Mouse (Mus musculus) CH12.LX (cell line): ENCODE results near the gene Sgpp1. TPM values are rescaled to one million over a fixed set of nuclear protein-coding genes. Genes with fewer than 3 reads are reported as not detected.

ENCODE experiments used
- DNase-seq: peaks from one replicate; pipeline ENCODE4 v3.0.0-alpha.2; 2013; ENCODE audit errors: extremely low read depth
- H3K27ac ChIP-seq: 2 replicates; pipeline ENCODE4 v1.5.1; 2012; ENCODE audit warnings: low read depth, mild to moderate bottlenecking, control low read depth, moderate library complexity; ENCODE audit not compliant: insufficient read depth
- H3K27me3 ChIP-seq: replicated peaks from 2 replicates; pipeline ENCODE3; 2012; ENCODE audit warnings: inconsistent platforms
- H3K36me3 ChIP-seq, 2 experiments: replicated peaks in 1 of 2; 2 replicates each; pipeline versions ENCODE3 to v1.6.1; 2012; ENCODE audit warnings: inconsistent platforms in 1 of 2, low read length in 1 of 2, mild to moderate bottlenecking in 1 of 2, mixed read lengths in 1 of 2, moderate library complexity in 1 of 2; ENCODE audit not compliant: control insufficient read depth in 1 of 2, insufficient read depth in 1 of 2
- H3K4me1 ChIP-seq, 2 experiments: 2 replicates each; pipeline ENCODE4 v1.6.1; 2012; ENCODE audit warnings: inconsistent platforms in 1 of 2, moderate library complexity in 1 of 2; ENCODE audit not compliant: insufficient read depth in 2 of 2, control insufficient read depth in 1 of 2
- H3K4me2 ChIP-seq: 2 replicates; pipeline ENCODE4 v1.6.1; 2012; ENCODE audit warnings: low read depth, mild to moderate bottlenecking, control low read depth; ENCODE audit not compliant: poor library complexity, insufficient read depth, severe bottlenecking
- H3K4me3 ChIP-seq, 3 experiments: fragments of 150-350 bp in 1 of 3; sonication (generic) in 1 of 3; replicated peaks in 1 of 3; 2 replicates each; pipeline versions ENCODE3 to v1.5.1; 2011 to 2012; ENCODE audit warnings: low read depth in 2 of 3, low read length in 2 of 3, mild to moderate bottlenecking in 2 of 3, moderate library complexity in 2 of 3, control low read depth in 1 of 3, improper control_type of control experiment in 1 of 3, inconsistent platforms in 1 of 3, mixed read lengths in 1 of 3; ENCODE audit not compliant: poor library complexity in 1 of 3
- H3K79me2 ChIP-seq: replicated peaks from 2 replicates; pipeline ENCODE4 v1.6.1; 2012; ENCODE audit warnings: mild to moderate bottlenecking, moderate library complexity; ENCODE audit not compliant: control insufficient read depth, poor library complexity, insufficient read depth, severe bottlenecking; ENCODE audit errors: extremely low read depth
- H3K9ac ChIP-seq: 2 replicates; pipeline ENCODE4 v1.6.1; 2012; ENCODE audit warnings: low read depth, mild to moderate bottlenecking, control low read depth, moderate library complexity; ENCODE audit not compliant: insufficient read depth
- H3K9me3 ChIP-seq: replicated peaks from 2 replicates; pipeline ENCODE3; 2012; ENCODE audit warnings: low read length, inconsistent platforms, mixed read lengths
- CHD1 ChIP-seq: IDR thresholded peaks from 2 replicates; pipeline ENCODE4 v1.6.1; 2012; ENCODE audit warnings: low read depth, low read length, improper control_type of control experiment, inconsistent platforms
- CTCF ChIP-seq, 2 experiments: IDR thresholded peaks in 1 of 2; conservative IDR thresholded peaks in 1 of 2; 2 replicates each; pipeline ENCODE4 v1.5.1; 2011 to 2012; ENCODE audit warnings: low read depth in 2 of 2, low read length in 2 of 2, improper control_type of control experiment in 1 of 2, inconsistent platforms in 1 of 2, mild to moderate bottlenecking in 1 of 2, moderate library complexity in 1 of 2
- E2F4 ChIP-seq: IDR thresholded peaks from 2 replicates; pipeline ENCODE4 v1.6.1; 2011; ENCODE audit warnings: low read depth, low read length, improper control_type of control experiment; ENCODE audit not compliant: insufficient replicate concordance
- ELF1 ChIP-seq: IDR thresholded peaks from 2 replicates; pipeline ENCODE4 v1.6.1; 2014; ENCODE audit warnings: low read depth, mild to moderate bottlenecking, inconsistent platforms, low read length, improper control_type of control experiment
- EP300 ChIP-seq: IDR thresholded peaks from 2 replicates; pipeline ENCODE4 v1.6.1; 2011; ENCODE audit warnings: low read length, improper control_type of control experiment
- IRF4 ChIP-seq: IDR thresholded peaks from 2 replicates; pipeline ENCODE4 v1.6.1; 2014; ENCODE audit warnings: low read depth, mild to moderate bottlenecking, inconsistent platforms, low read length, improper control_type of control experiment
- MAFK ChIP-seq: IDR thresholded peaks from 2 replicates; pipeline ENCODE4 v1.6.1; 2011; ENCODE audit warnings: low read length, improper control_type of control experiment; ENCODE audit not compliant: insufficient replicate concordance
- MAX ChIP-seq: IDR thresholded peaks from 2 replicates; pipeline ENCODE4 v1.6.1; 2011; ENCODE audit warnings: low read length, improper control_type of control experiment
- MAZ ChIP-seq: IDR thresholded peaks from 2 replicates; pipeline ENCODE4 v1.6.1; 2012; ENCODE audit warnings: low read depth, mild to moderate bottlenecking, inconsistent platforms, low read length, improper control_type of control experiment, moderate library complexity
- MXI1 ChIP-seq: IDR thresholded peaks from 2 replicates; pipeline ENCODE4 v1.6.1; 2011; ENCODE audit warnings: mild to moderate bottlenecking, low read depth, low read length, improper control_type of control experiment
- MYC ChIP-seq: IDR thresholded peaks from 2 replicates; pipeline ENCODE4 v1.6.1; 2011; ENCODE audit warnings: low read depth, mild to moderate bottlenecking, improper control_type of control experiment, low read length
- NELFE ChIP-seq: IDR thresholded peaks from 2 replicates; pipeline ENCODE4 v1.6.1; 2011; ENCODE audit warnings: low read depth, low read length, improper control_type of control experiment
- NRF1 ChIP-seq: IDR thresholded peaks from 2 replicates; pipeline ENCODE4 v1.6.1; 2014; ENCODE audit warnings: low read depth, mild to moderate bottlenecking, inconsistent platforms, low read length, improper control_type of control experiment, moderate library complexity
- POLR2AphosphoS2 ChIP-seq: IDR thresholded peaks from 2 replicates; pipeline ENCODE4 v1.6.1; 2011; ENCODE audit warnings: low read depth, low read length, improper control_type of control experiment
- RAD21 ChIP-seq: IDR thresholded peaks from 2 replicates; pipeline ENCODE4 v1.6.1; 2011; ENCODE audit warnings: low read depth, mild to moderate bottlenecking, low read length, improper control_type of control experiment, moderate library complexity
- RCOR1 ChIP-seq: conservative IDR thresholded peaks from 2 replicates; pipeline ENCODE4 v1.6.1; 2012; ENCODE audit warnings: low read depth, mild to moderate bottlenecking, inconsistent platforms, low read length, improper control_type of control experiment
- SIN3A ChIP-seq: IDR thresholded peaks from 2 replicates; pipeline ENCODE4 v1.6.1; 2012; ENCODE audit warnings: low read length, improper control_type of control experiment, inconsistent platforms
- SMC3 ChIP-seq: IDR thresholded peaks from 2 replicates; pipeline ENCODE4 v1.6.1; 2011; ENCODE audit warnings: low read depth, low read length, improper control_type of control experiment
- TCF12 ChIP-seq: IDR thresholded peaks from 2 replicates; pipeline ENCODE4 v1.6.1; 2014; ENCODE audit warnings: low read depth, mild to moderate bottlenecking, inconsistent platforms, low read length, improper control_type of control experiment
- USF1 ChIP-seq: IDR thresholded peaks from 2 replicates; pipeline ENCODE4 v1.6.1; 2014; ENCODE audit warnings: low read depth, mild to moderate bottlenecking, inconsistent platforms, low read length, improper control_type of control experiment
- USF2 ChIP-seq: conservative IDR thresholded peaks from 2 replicates; pipeline ENCODE4 v1.6.1; 2011; ENCODE audit warnings: low read depth, low read length, improper control_type of control experiment
- ZC3H11A ChIP-seq: IDR thresholded peaks from 2 replicates; pipeline ENCODE4 v1.6.1; 2012; ENCODE audit warnings: low read depth, mild to moderate bottlenecking, inconsistent platforms, low read length, improper control_type of control experiment
- ZKSCAN1 ChIP-seq: IDR thresholded peaks from 2 replicates; pipeline ENCODE4 v1.6.1; 2012; ENCODE audit warnings: low read depth, inconsistent platforms, low read length, improper control_type of control experiment, borderline replicate concordance
- ZNF384 ChIP-seq: IDR thresholded peaks from 2 replicates; pipeline ENCODE4 v1.6.1; 2012; ENCODE audit warnings: low read depth, low read length, improper control_type of control experiment, inconsistent platforms
- dilution Hi-C: fragments of 300-500 bp; cut with MboI; formaldehyde crosslinking; loops from 2 replicates; pipeline ENCODE4 v1.14.3; 2020; ENCODE audit warnings: low sequenced_read_pairs; ENCODE audit not compliant: extremely low pct_unique_long_range_greater_than_20kb, extremely low pct_ligation_motif_present
- in situ Hi-C: fragments of 300-500 bp; cut with MboI; formaldehyde crosslinking; loops from 3 replicates; pipeline ENCODE4 v1.14.3; 2019; ENCODE audit warnings: low sequenced_read_pairs, low pct_ligation_motif_present, low pct_unique_long_range_greater_than_20kb, mixed read lengths
- polyA plus RNA-seq: library from polyadenylated mRNA; unstranded; fragments of >175 nt; gene quantifications from 2 replicates; pipeline ENCODE4 v1.2.1, GENCODE M21; 2012; ENCODE audit warnings: low read depth; ENCODE audit not compliant: insufficient read length
- total RNA-seq, 2 experiments: library from RNA; depleted of rRNA; stranded (reverse); fragments of 300-350 nt in 1 of 2; fragments of >200 nt in 1 of 2; gene quantifications; 2 replicates each; pipeline ENCODE4 v1.2.3; 2012 to 2014

Sgpp1 gene
- total and polyA plus RNA-seq, 3 experiments = 17.3 to 43.9 (median 23.6) TPM

DNA sequence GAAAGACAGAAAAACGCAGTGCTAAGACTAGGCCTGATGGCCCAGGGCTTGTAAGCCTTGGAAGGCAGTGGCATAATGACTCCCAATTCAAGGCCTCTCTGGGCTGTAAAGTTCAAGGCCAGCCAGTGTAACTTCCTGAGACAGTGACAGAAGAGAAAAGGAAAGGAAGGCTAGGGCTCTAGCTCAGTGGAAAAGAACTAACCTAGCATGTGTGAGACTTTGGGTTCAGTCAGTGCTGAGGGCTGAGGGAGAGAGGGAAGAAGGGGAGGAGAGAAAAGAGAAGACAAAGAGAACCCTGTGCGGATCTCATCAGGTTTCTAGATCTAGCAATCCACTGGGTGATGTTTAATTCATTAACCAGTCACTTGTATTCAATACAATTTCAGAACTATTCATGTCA, 5.7 kb upstream of the Sgpp1 start:
- in situ Hi-C loops (no loop called here), dilution Hi-C loops (no loop called here)
- no peak overlapping the region for H3K27ac ChIP-seq
- no peak overlapping the region for H3K4me3 ChIP-seq
- H3K27me3 ChIP-seq = no peaks in the 10 kb centered on the region
- no peaks in the 10 kb centered on the region for H3K36me3 ChIP-seq
- H3K4me2 ChIP-seq = no peak overlapping the region
- DNase-seq = no peak
- H3K79me2 ChIP-seq = no peaks in the 10 kb centered on the region
- no peaks in the 10 kb centered on the region for H3K9me3 ChIP-seq
- no peaks in the 10 kb centered on the region for H3K4me1 ChIP-seq
- no peak overlapping the region for H3K9ac ChIP-seq
- TF ChIP-seq MAX (no peak), POLR2AphosphoS2 (no peak), SMC3 (no peak), NELFE (no peak), SIN3A (no peak), MAZ (no peak), MAFK (no peak), ZKSCAN1 (no peak), MYC (no peak), ZC3H11A (no peak), ZNF384 (no peak), MXI1 (no peak), TCF12 (no peak), IRF4 (no peak), EP300 (no peak), NRF1 (no peak), E2F4 (no peak), CHD1 (no peak)

GRCm38 (mm10) chr12:75740451-75740850, 4.9 kb upstream of the Sgpp1 start:
- Histone ChIP-seq H3K79me2 (no peaks in the 10 kb centered on the region), H3K4me1 (peaks cover 0 to 3% of the 10 kb centered on the region in 2 experiments; a peak in 1 of 4 replicates), H3K4me2 (no peak overlapping the region), H3K4me3 (no peak overlapping the region), H3K9ac (no peak overlapping the region), H3K36me3 (no peaks in the 10 kb centered on the region), H3K27me3 (no peaks in the 10 kb centered on the region), H3K27ac (no peak overlapping the region), H3K9me3 (no peaks in the 10 kb centered on the region)
- in situ Hi-C loops = no loop called here
- TF ChIP-seq MAZ (no peak), ELF1 (no peak), RAD21 (no peak), USF2 (no peak), MXI1 (no peak), USF1 (no peak), ZKSCAN1 (no peak), RCOR1 (no peak), CTCF (conservative IDR thresholded peaks at IDR 0.05 in 1 of 2, IDR thresholded peaks at IDR 0.05 in 1 of 2; ENCODE audit: low read depth in 2 of 2, low read length in 2 of 2) (no peak), NELFE (no peak)
- dilution Hi-C loops = no loop called here
- DNase-seq = no peak
